Mouse (Mus musculus): ENCODE measurements around the gene Myo9b. TPM values are rescaled to one million over a fixed set of nuclear protein-coding genes. Genes with fewer than 3 reads are reported as not detected.
"Not testable (repeated sequence)": the region's sequence is repeated elsewhere in the genome, so short reads cannot be mapped to it uniquely, and the experiment has no call there.

Myo9b gene
- 16.0 and 16.4 TPM in 2 replicates for polyA plus RNA-seq (2014; fragmentation: Nextera tagmentation; extraction: Ambion mirVana)

DNA sequence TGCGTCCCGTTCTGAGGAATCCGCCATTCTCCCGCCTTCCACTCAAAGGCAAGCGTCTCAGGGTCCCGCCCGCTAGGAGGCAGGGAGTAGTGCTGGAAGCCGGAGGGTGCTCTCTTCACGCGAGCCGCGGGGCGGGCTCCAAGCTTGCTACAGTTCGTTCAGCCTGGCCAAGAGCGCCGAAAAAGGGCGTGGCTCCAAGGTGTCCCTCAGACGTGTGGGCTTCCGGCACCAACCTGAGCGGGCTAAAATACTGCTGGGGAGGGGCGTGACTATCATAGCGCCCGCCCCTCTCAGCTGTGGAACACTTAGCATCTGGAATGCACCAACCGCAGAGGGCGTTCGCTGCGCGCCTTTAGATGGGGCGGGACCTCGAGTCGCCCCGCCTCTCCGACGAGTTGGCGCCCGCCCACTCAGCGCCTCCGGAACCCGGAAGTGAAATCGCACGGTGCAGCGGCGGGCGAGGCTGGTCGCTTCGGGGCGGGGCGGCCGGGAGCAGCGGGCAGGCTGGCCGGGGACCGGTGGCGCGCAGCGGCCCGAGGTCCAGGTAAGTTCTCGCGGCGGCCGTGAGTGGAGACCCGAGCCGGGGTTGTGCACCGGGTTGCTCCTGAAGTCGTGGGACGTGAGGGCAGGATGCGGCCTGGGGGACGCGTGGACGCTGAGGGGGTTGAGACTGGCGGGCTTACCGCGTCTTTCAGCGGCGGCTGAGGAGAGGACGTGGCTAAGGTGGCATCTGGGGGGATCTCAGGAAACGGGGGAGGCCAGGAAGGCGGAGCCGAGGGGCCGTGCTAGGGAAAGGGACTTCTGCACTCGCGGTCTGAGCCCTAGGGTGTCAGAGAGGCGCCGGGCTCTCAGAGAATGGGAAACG lies at the start of gene Myo9b, which contains the start of gene Haus8:
Gene Myo9b (plus strand): TSS at position 429 of the 865 bp plus-strand sequence.
Gene Haus8 (minus strand): TSS at position 649 of the 865 bp plus-strand sequence.
- H3K4me2 ChIP-seq (ENCODE audit: low read depth, low read length), result peak within 1 kb of the TSS; percentile 65
- H3K27ac ChIP-seq (ENCODE audit: low read depth, low read length), result peak within 1 kb of the TSS; percentile 64
- whole genome bisulfite sequencing, result under 1% methylated on average over 84 of the region's 84 CpGs

DNA sequence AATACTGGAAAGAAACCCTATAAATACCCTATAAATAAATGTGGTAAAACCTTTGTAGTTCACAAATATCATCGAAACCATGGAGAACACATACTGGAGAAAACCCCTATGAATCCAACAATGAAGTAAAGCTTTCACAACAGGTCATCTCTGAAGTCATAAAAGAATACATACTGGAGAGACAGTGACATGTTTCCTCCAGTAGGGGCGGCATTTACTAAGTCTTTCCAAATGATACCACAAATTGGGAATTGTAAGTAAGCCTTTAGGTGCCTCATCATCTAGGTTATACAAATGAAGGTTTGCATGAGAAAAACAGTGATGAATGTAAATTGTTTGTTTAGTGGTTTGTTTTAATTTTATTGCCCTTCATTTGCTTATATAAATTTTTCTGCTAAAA lies 48.0 kb upstream of the Myo9b start:
- Histone ChIP-seq H3K36me3 (ENCODE audit: control insufficient read depth, insufficient read depth, low read length) (no peaks in the 10 kb centered on the region), H3K27me3 (ENCODE audit: control insufficient read depth, insufficient read depth, low read length) (no peaks in the 10 kb centered on the region), H3K27ac (ENCODE audit: low read depth, low read length) (no peak overlapping the region), H3K9ac (replicated peaks; ENCODE audit: low read depth, low read length) (no peak overlapping the region), H3K9me3 (ENCODE audit: control insufficient read depth, low read length) (no peaks in the 10 kb centered on the region), H3K4me3 (ENCODE audit: low read depth, low read length) (no peak overlapping the region), H3K4me2 (ENCODE audit: low read depth, low read length) (no peak overlapping the region), H3K4me1 (ENCODE audit: control insufficient read depth, insufficient read depth, low read length) (no peaks in the 10 kb centered on the region)
- WGBS, result 53% methylated on average over 2 of the region's 2 CpGs
- ATAC-seq (ENCODE audit: low read depth), result no peak

More for the DNA sequence above, at the start of gene Myo9b, which contains the start of gene Haus8:
- Histone ChIP-seq H3K36me3 (ENCODE audit: control insufficient read depth, insufficient read depth, low read length) (no peaks in the 10 kb centered on the region), H3K4me1 (ENCODE audit: control insufficient read depth, insufficient read depth, low read length) (peaks cover 13% of the 10 kb centered on the region), H3K9me3 (ENCODE audit: control insufficient read depth, low read length) (no peaks in the 10 kb centered on the region), H3K9ac (replicated peaks; ENCODE audit: low read depth, low read length) (peak within 1 kb of the TSS; percentile 65), H3K4me3 (ENCODE audit: low read depth, low read length) (peak within 1 kb of the TSS; percentile 77), H3K27me3 (ENCODE audit: control insufficient read depth, insufficient read depth, low read length) (no peaks in the 10 kb centered on the region)
- ATAC-seq (ENCODE audit: low read depth), result peak; percentile 99

DNA sequence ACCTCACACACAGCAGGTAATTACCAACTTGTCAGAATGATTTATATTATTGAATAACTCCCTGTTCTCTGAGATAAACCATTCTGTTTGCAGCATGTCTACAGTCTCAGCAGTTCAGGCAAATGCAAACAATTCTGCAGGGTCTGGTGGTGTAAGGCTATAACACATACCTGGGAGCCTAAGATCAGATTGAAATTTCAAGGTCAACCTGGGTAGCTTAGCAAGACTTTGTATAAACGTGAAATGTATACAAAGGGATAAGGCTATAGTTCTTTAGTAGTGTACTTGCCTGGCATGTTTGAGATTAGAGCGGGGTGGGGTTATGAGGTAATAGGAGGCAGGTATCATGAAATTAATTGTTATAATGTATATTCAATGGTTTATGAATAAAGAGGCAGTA lies 29.8 kb upstream of the Myo9b start:
- H3K9me3 ChIP-seq (ENCODE audit: control insufficient read depth, low read length), result no peaks in the 10 kb centered on the region
- no peak overlapping the region for H3K4me3 ChIP-seq (ENCODE audit: low read depth, low read length)
- H3K36me3 ChIP-seq (ENCODE audit: control insufficient read depth, insufficient read depth, low read length), result no peaks in the 10 kb centered on the region
- no peak for ATAC-seq (ENCODE audit: low read depth)
- H3K4me2 ChIP-seq (ENCODE audit: low read depth, low read length), result no peak overlapping the region
- H3K9ac ChIP-seq (replicated peaks; ENCODE audit: low read depth, low read length), result no peak overlapping the region
- H3K27ac ChIP-seq (ENCODE audit: low read depth, low read length), result no peak overlapping the region
- H3K27me3 ChIP-seq (ENCODE audit: control insufficient read depth, insufficient read depth, low read length), result no peaks in the 10 kb centered on the region
- WGBS, result 87% methylated on average over 2 of the region's 2 CpGs
- H3K4me1 ChIP-seq (ENCODE audit: control insufficient read depth, insufficient read depth, low read length), result no peaks in the 10 kb centered on the region

DNA sequence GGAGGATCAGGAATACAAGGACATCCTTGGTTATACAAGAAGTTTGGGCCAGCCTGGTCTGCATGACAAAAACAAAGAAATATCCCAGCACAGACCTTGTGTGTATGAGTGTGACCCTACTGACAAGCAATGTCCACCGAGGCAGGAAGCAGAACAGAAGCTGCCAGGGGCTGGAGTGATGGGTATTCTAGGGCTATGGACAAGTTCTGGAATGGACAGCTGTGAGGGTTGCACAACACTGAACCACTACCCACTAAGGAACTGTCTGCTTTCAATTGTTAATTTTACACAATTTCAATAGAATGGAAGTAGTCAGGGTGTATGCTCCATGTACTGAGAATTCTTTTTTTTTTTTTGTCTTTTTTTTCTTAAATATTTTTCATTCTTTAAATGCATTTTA lies 24.3 kb upstream of the Myo9b start:
- Histone ChIP-seq H3K27me3 (ENCODE audit: control insufficient read depth, insufficient read depth, low read length) (no peaks in the 10 kb centered on the region), H3K4me2 (ENCODE audit: low read depth, low read length) (no peak overlapping the region), H3K4me3 (ENCODE audit: low read depth, low read length) (no peak overlapping the region), H3K9me3 (ENCODE audit: control insufficient read depth, low read length) (no peaks in the 10 kb centered on the region), H3K4me1 (ENCODE audit: control insufficient read depth, insufficient read depth, low read length) (no peaks in the 10 kb centered on the region), H3K9ac (replicated peaks; ENCODE audit: low read depth, low read length) (no peak overlapping the region), H3K36me3 (ENCODE audit: control insufficient read depth, insufficient read depth, low read length) (peaks cover 3% of the 10 kb centered on the region; the same call in 1 of the 2 replicates), H3K27ac (ENCODE audit: low read depth, low read length) (no peak overlapping the region)
- ATAC-seq (ENCODE audit: low read depth), result no peak
- WGBS, result 88% methylated on average over 1 of the region's 1 CpGs

DNA sequence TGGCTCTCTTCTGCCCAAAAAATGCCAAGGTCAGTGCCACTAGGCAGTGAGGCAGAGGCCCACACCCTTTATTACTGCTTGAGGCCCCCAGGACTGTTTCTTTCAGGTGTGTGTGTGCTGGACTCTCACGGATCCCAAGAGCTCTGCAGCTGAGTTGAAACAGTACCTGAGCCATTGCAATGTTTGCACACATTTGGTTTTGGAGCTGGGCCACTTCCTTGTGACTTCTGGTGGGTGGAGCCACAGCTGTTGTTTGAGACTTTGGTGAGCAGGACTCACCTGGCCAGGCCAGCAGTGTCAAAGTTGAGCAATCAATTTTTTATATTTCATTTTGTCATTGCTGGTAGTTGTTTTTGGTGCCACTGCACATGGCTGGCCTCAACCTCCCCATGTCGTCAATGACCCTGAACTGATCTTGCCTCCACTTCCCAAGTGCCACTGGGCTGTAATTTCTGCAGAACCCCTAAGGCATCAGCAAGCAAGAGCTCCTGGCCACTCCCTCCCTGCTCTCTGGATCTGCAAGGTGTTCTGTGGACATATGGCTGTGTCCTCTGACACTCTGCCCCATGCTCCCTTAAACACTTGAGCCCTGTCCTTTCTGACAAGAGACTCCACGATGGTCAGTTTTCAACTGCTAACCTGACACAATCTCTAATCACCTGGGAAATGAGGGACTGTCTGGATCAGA lies 15.8 kb upstream of the Myo9b start:
- no peak overlapping the region for H3K4me3 ChIP-seq (ENCODE audit: low read depth, low read length)
- no peak overlapping the region for H3K4me2 ChIP-seq (ENCODE audit: low read depth, low read length)
- no peak overlapping the region for H3K9ac ChIP-seq (replicated peaks; ENCODE audit: low read depth, low read length)
- H3K27me3 ChIP-seq (ENCODE audit: control insufficient read depth, insufficient read depth, low read length), result no peaks in the 10 kb centered on the region
- no peaks in the 10 kb centered on the region for H3K9me3 ChIP-seq (ENCODE audit: control insufficient read depth, low read length)
- ATAC-seq (ENCODE audit: low read depth), result no peak
- WGBS, result 95% methylated on average over 3 of the region's 3 CpGs
- no peaks in the 10 kb centered on the region for H3K4me1 ChIP-seq (ENCODE audit: control insufficient read depth, insufficient read depth, low read length)
- H3K36me3 ChIP-seq (ENCODE audit: control insufficient read depth, insufficient read depth, low read length), result peaks cover 22% of the 10 kb centered on the region; the same call in 1 of the 2 replicates
- no peak overlapping the region for H3K27ac ChIP-seq (ENCODE audit: low read depth, low read length)

DNA sequence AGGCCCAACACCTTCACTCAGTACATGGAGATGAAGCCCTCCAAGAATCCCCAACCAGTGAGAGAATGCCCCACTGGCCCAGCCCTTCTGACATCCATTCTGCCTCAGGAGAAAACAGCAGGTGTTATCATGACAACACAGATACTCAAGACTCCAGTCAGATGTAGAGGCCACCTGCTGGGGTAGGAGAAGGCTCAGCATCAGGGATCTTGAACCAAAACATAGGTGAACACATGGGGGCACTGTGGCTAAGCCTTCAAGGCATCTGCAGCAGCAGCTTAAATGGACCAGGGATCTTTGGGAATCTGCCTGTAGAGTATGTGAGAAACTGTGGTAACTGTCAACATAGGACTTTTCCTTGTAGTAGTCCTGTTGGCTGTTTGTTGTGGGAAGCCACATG lies 11.3 kb upstream of the Myo9b start:
- no peak for ATAC-seq (ENCODE audit: low read depth)
- H3K9me3 ChIP-seq (ENCODE audit: control insufficient read depth, low read length), result no peaks in the 10 kb centered on the region; the same call in 1 of the 2 replicates
- H3K36me3 ChIP-seq (ENCODE audit: control insufficient read depth, insufficient read depth, low read length), result peaks cover 17% of the 10 kb centered on the region; the same call in 1 of the 2 replicates
- no peak overlapping the region for H3K4me2 ChIP-seq (ENCODE audit: low read depth, low read length)
- no peak overlapping the region for H3K27ac ChIP-seq (ENCODE audit: low read depth, low read length)
- no peak overlapping the region for H3K4me3 ChIP-seq (ENCODE audit: low read depth, low read length)
- H3K9ac ChIP-seq (replicated peaks; ENCODE audit: low read depth, low read length), result no peak overlapping the region
- H3K27me3 ChIP-seq (ENCODE audit: control insufficient read depth, insufficient read depth, low read length), result no peaks in the 10 kb centered on the region
- H3K4me1 ChIP-seq (ENCODE audit: control insufficient read depth, insufficient read depth, low read length), result no peaks in the 10 kb centered on the region

DNA sequence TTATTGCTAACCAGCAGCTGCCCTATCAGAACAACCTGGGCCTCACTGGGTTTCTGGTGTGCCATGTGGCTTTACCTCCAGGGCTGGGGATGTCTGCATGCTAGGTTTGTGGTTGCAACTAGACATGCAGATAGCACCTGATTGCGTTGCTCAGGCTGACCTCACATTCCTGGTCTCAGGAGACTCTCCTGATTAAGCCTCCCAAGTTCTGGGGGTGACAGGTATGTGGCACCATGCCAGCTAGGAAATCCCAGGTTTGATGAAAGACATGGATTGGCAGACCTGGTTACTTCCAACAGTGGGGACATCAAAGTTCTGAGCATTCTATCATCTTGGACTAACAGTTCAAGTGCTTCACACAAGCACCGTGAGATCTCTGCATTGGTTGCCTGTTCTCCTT lies 4.8 kb upstream of the Myo9b start:
- H3K4me2 ChIP-seq (ENCODE audit: low read depth, low read length), result no peak overlapping the region
- peaks cover 4% of the 10 kb centered on the region; the same call in 1 of the 2 replicates for H3K4me1 ChIP-seq (ENCODE audit: control insufficient read depth, insufficient read depth, low read length)
- ATAC-seq (ENCODE audit: low read depth), result no peak
- 98% methylated on average over 2 of the region's 2 CpGs for WGBS
- no peak overlapping the region for H3K27ac ChIP-seq (ENCODE audit: low read depth, low read length)
- H3K9ac ChIP-seq (replicated peaks; ENCODE audit: low read depth, low read length), result no peak overlapping the region
- peaks cover 1% of the 10 kb centered on the region; the same call in 1 of the 2 replicates for H3K36me3 ChIP-seq (ENCODE audit: control insufficient read depth, insufficient read depth, low read length)
- no peaks in the 10 kb centered on the region for H3K9me3 ChIP-seq (ENCODE audit: control insufficient read depth, low read length)
- H3K4me3 ChIP-seq (ENCODE audit: low read depth, low read length), result no peak overlapping the region
- H3K27me3 ChIP-seq (ENCODE audit: control insufficient read depth, insufficient read depth, low read length), result no peaks in the 10 kb centered on the region

DNA sequence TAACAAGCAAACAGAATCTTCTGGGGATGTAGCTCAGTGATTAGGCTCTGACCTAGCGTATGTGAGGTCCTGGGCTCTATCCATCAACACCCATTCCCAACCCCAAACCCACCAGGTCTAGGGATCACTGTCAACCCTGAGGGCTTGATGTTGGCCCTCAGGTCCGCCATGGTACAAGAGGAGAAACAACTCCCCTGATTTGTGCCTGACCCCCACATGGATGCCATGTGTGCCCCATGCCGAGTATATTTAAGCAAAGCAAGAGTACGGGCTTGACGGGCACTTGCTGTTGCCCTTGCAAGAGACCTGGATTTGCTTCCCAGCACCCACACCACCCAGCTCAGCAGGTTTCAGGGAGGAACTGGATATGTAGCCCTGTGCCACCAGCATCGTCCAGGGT lies 4.2 kb upstream of the Myo9b start:
- H3K9ac ChIP-seq (replicated peaks; ENCODE audit: low read depth, low read length); H3K9me3 ChIP-seq (ENCODE audit: control insufficient read depth, low read length); H3K4me3 ChIP-seq (ENCODE audit: low read depth, low read length); H3K27me3 ChIP-seq (ENCODE audit: control insufficient read depth, insufficient read depth, low read length); H3K4me2 ChIP-seq (ENCODE audit: low read depth, low read length); H3K36me3 ChIP-seq (ENCODE audit: control insufficient read depth, insufficient read depth, low read length); H3K27ac ChIP-seq (ENCODE audit: low read depth, low read length); ATAC-seq (ENCODE audit: low read depth); H3K4me1 ChIP-seq (ENCODE audit: control insufficient read depth, insufficient read depth, low read length): not testable (repeated sequence)
- WGBS, result 97% methylated on average over 5 of the region's 6 CpGs

DNA sequence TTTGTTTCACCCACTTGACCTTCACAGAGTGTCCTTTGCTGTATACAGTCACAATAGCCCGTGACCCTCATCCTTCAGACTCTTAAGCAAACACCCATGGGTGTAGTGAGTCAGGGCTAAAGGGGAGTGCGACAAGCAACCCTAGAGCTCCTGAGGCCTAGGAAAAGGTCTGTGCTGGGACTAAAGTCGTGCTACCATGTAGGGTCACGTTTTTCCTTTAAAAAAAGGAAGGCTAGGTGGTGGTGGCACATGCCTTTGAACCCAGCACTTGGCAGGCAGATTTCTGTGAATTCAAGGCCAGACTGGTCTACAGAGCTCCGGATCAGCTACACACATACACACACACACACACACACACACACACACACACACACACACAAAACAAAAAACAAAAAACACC lies 884 bp upstream of the Myo9b start:
- Histone ChIP-seq H3K4me2 (ENCODE audit: low read depth, low read length) (peak overlapping the region; percentile 46), H3K27me3 (ENCODE audit: control insufficient read depth, insufficient read depth, low read length) (no peaks in the 10 kb centered on the region), H3K4me1 (ENCODE audit: control insufficient read depth, insufficient read depth, low read length) (peaks cover 13% of the 10 kb centered on the region), H3K9ac (replicated peaks; ENCODE audit: low read depth, low read length) (peak overlapping the region; percentile 63), H3K36me3 (ENCODE audit: control insufficient read depth, insufficient read depth, low read length) (no peaks in the 10 kb centered on the region), H3K4me3 (ENCODE audit: low read depth, low read length) (peak overlapping the region; percentile 77), H3K9me3 (ENCODE audit: control insufficient read depth, low read length) (no peaks in the 10 kb centered on the region), H3K27ac (ENCODE audit: low read depth, low read length) (no peak overlapping the region; the same call in 1 of the 2 replicates)
- WGBS, result 29% methylated on average over 5 of the region's 5 CpGs
- peak; percentile 1; the same call in 1 of the 2 replicates for ATAC-seq (ENCODE audit: low read depth)

All from neural tube, embryonic 14.5 days (tissue).